Mouse (Mus musculus) kidney, embryonic 15.5 days (tissue): Measurements from ENCODE around the gene Akap7. TPM values are rescaled to one million over a fixed set of nuclear protein-coding genes. Genes with fewer than 3 reads are reported as not detected.

ENCODE experiments used
- ATAC-seq: fragments of 200-750 bp; cut with Nextera tagmentation; replicated peaks from 2 replicates; pipeline ENCODE4 v1.8.0; 2017; ENCODE audit warnings: moderate TSS enrichment; ENCODE audit not compliant: low FRiP score
- H3K27ac ChIP-seq: fragments of 300-500 bp; sonication (generic); 2 replicates; pipeline ENCODE4 v1.5.1; 2015; ENCODE audit warnings: mild to moderate bottlenecking, inconsistent platforms
- H3K27me3 ChIP-seq: fragments of 300-500 bp; sonication (generic); 2 replicates; pipeline ENCODE4 v1.6.1; 2015; ENCODE audit warnings: inconsistent platforms
- H3K36me3 ChIP-seq: fragments of 300-500 bp; sonication (generic); 2 replicates; pipeline ENCODE4 v1.6.1; 2015; ENCODE audit warnings: inconsistent platforms
- H3K4me1 ChIP-seq: fragments of 300-500 bp; sonication (generic); 2 replicates; pipeline ENCODE4 v1.6.1; 2015; ENCODE audit warnings: inconsistent platforms
- H3K4me2 ChIP-seq: fragments of 300-500 bp; sonication (generic); 2 replicates; pipeline ENCODE4 v1.6.1; 2015; ENCODE audit warnings: moderate library complexity, mild to moderate bottlenecking, inconsistent platforms
- H3K4me3 ChIP-seq: fragments of 300-500 bp; sonication (generic); replicated peaks from 2 replicates; pipeline ENCODE4 v1.5.1; 2015; ENCODE audit warnings: mild to moderate bottlenecking, inconsistent platforms
- H3K9ac ChIP-seq: fragments of 300-500 bp; sonication (generic); 2 replicates; pipeline ENCODE4 v1.6.1; 2015; ENCODE audit warnings: mild to moderate bottlenecking, inconsistent platforms
- H3K9me3 ChIP-seq: fragments of 300-500 bp; sonication (generic); replicated peaks from 2 replicates; pipeline ENCODE4 v1.6.1; 2016; ENCODE audit warnings: inconsistent platforms
- WGBS: fragments of 180-500 bp; shearing (Covaris S2); methylation state at CpG from one replicate; pipeline ENCODE4 v1.1.7; 2015; ENCODE audit warnings: mixed read lengths; 5-methylcytosine and 5-hydroxymethylcytosine counted together
- polyA plus RNA-seq: library from polyadenylated mRNA; unstranded; fragments of >200 nt; fragmentation: Nextera tagmentation; extraction: Ambion mirVana; gene quantifications from 2 replicates; pipeline ENCODE4 v1.2.1, GENCODE M21; 2015

Akap7 gene
- polyA plus RNA-seq, 1 experiment from 2014 or later, result 26.7 TPM

GRCm38 (mm10) chr10:25144787-25145761, 162.6 kb downstream of the Akap7 start:
- 0 out of 2 replicates have a peak, but pooled peaks cover under 1% of the 10 kb centered on the region for H3K4me1 ChIP-seq
- no peak overlapping the region for H3K4me3 ChIP-seq
- no peaks in the 10 kb centered on the region for H3K9me3 ChIP-seq
- ATAC-seq, result no peak
- WGBS, result 78% methylated on average over 18 of the region's 18 CpGs
- H3K36me3 ChIP-seq, result no peaks in the 10 kb centered on the region
- no peak overlapping the region for H3K4me2 ChIP-seq
- no peak overlapping the region for H3K9ac ChIP-seq
- H3K27me3 ChIP-seq, result no peaks in the 10 kb centered on the region
- H3K27ac ChIP-seq, result no peak overlapping the region

- 0 out of 2 replicates have a peak, but pooled peaks cover 4% of the 10 kb centered on the region for H3K4me1 ChIP-seq
- H3K4me3 ChIP-seq, result no peak overlapping the region
- H3K27ac ChIP-seq, result no peak overlapping the region
- ATAC-seq, result no peak
- no peaks in the 10 kb centered on the region for H3K27me3 ChIP-seq
- no peak overlapping the region for H3K4me2 ChIP-seq
- no peaks in the 10 kb centered on the region for H3K36me3 ChIP-seq
- WGBS, result 86% methylated on average over 1 of the region's 1 CpGs
- no peaks in the 10 kb centered on the region; the same call in 1 of the 2 replicates for H3K9me3 ChIP-seq
- H3K9ac ChIP-seq, result no peak overlapping the region
Measured at GRCm38 (mm10) chr10:25141781-25142180, 165.9 kb downstream of the Akap7 start.

DNA sequence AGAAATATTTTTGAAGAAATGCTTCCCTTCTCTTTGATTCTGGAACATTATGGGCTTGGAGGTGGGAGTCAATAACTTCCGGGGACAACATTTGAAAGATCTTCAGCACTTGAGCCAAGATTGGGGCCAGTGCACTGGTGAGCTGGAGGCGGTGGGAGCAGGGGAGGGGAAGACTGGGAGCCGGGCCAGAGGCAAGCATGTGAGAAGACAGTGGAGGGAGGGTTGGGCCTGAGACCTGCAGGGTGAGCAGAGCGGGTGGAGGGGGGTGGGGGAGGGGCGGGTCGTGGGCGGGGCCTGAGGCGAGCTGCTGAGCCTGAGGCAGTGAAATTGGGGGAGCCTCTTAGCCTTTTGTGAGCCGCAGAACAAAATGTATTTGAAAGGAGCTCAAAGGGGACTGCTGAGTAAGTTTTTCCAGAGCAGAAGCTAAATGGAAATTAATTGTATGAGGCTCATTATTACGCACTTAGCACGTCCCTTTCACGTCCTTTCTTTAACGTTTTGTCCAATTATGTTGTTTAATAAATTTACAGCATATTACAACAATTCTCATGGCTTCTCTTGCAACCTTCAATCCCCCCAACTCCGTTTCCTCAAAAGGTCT, 167.4 kb downstream of the Akap7 start:
- H3K9me3 ChIP-seq, result no peaks in the 10 kb centered on the region; the same call in 1 of the 2 replicates
- ATAC-seq, result peak; percentile 94
- no peak overlapping the region for H3K4me3 ChIP-seq
- 0 out of 2 replicates have a peak, but pooled peaks cover 4% of the 10 kb centered on the region for H3K4me1 ChIP-seq
- no peaks in the 10 kb centered on the region for H3K36me3 ChIP-seq
- H3K9ac ChIP-seq, result no peak overlapping the region
- 0 out of 2 replicates have a peak overlapping the region, but pooled peaks have one; percentile 3 for H3K4me2 ChIP-seq
- H3K27me3 ChIP-seq, result no peaks in the 10 kb centered on the region
- no peak overlapping the region for H3K27ac ChIP-seq
- 21% methylated on average over 14 of the region's 14 CpGs for WGBS

DNA sequence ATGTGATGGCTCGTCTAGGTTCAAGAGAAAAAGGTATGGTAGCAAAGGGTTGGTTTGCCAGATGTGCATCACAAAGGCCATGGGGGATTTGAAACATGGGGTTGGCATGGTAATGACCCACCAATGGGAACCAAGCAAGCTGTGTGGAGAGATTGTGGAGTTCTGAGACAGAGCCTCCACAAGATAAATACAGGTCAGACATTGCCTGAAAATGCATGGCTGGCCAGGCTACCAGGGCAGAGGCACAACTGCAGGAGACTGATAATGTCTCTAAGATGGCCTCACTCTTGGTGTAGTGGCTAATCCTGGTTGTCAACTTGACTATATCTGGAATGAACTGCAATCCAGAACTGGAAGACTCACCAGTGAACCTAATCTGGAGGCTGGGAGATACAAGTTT, 174.1 kb downstream of the Akap7 start:
- no peaks in the 10 kb centered on the region for H3K27me3 ChIP-seq
- H3K27ac ChIP-seq, result no peak overlapping the region
- H3K36me3 ChIP-seq, result no peaks in the 10 kb centered on the region
- H3K4me1 ChIP-seq, result no peaks in the 10 kb centered on the region
- no peak overlapping the region for H3K9ac ChIP-seq
- H3K4me3 ChIP-seq, result no peak overlapping the region
- no peak for ATAC-seq
- H3K9me3 ChIP-seq, result no peaks in the 10 kb centered on the region
- WGBS, result 83% methylated on average over 1 of the region's 1 CpGs
- H3K4me2 ChIP-seq, result no peak overlapping the region

DNA sequence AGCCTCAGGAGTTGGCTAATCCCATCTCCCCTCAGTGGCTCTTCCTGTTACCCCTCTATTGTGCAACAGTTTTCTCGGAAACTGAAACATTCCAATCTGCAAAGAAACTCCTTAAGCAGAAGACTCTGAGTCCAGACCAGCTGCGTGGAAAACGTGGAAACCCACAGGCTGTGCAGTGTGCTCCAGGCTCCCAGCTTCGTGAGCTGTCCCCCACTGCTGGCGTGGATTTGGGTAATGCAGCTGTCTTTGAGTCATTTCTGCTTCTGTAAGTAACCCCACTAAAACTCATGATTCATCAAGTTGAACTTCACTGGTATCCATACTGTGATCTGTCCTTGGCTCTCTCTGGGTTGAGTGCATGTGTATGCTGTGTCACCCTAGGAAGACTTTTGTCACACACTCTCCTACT, 179.2 kb downstream of the Akap7 start:
- H3K9ac ChIP-seq, result no peak overlapping the region
- WGBS, result 72% methylated on average over 5 of the region's 5 CpGs
- H3K4me2 ChIP-seq, result no peak overlapping the region
- H3K4me3 ChIP-seq, result no peak overlapping the region
- ATAC-seq, result no peak
- H3K9me3 ChIP-seq, result no peaks in the 10 kb centered on the region
- H3K27me3 ChIP-seq, result no peaks in the 10 kb centered on the region
- H3K4me1 ChIP-seq, result no peaks in the 10 kb centered on the region
- no peaks in the 10 kb centered on the region for H3K36me3 ChIP-seq
- H3K27ac ChIP-seq, result no peak overlapping the region

DNA sequence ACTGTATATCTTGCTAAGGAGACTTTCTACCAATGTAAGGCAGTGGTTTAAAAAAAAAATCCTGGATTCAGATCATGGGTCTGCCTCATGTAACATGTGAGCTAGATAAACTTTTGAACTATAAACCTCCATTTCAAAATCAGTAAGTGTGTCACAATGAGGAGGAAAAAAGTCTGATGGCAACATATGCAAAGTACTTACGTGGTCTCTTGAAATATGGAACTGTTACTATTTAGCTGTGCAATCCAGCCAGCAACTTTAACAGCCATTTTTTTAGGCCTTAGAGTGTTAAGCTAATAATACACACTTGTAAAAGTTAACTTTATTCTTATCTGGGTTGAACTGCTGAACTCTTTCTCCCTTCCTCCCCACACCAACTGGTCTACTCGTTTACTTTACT, 181.6 kb downstream of the Akap7 start:
- H3K27ac ChIP-seq, result no peak overlapping the region
- 72% methylated on average over 2 of the region's 2 CpGs for WGBS
- no peak overlapping the region for H3K9ac ChIP-seq
- H3K27me3 ChIP-seq, result no peaks in the 10 kb centered on the region
- H3K4me2 ChIP-seq, result no peak overlapping the region
- H3K4me1 ChIP-seq, result no peaks in the 10 kb centered on the region
- H3K36me3 ChIP-seq, result no peaks in the 10 kb centered on the region
- no peak for ATAC-seq
- H3K9me3 ChIP-seq, result no peaks in the 10 kb centered on the region
- no peak overlapping the region for H3K4me3 ChIP-seq

- no peak for ATAC-seq
- Histone ChIP-seq H3K4me1 (no peaks in the 10 kb centered on the region), H3K27me3 (no peaks in the 10 kb centered on the region), H3K9ac (no peak overlapping the region), H3K36me3 (no peaks in the 10 kb centered on the region), H3K9me3 (no peaks in the 10 kb centered on the region), H3K27ac (no peak overlapping the region), H3K4me3 (no peak overlapping the region), H3K4me2 (no peak overlapping the region)
- WGBS, result 89% methylated on average over 5 of the region's 5 CpGs
Measured at GRCm38 (mm10) chr10:25120871-25121554, 186.7 kb downstream of the Akap7 start.

Other genes starting within 250 kb of the Akap7 start
- 66.5 and 67.7 TPM in 2 replicates for gene Epb41l2, start 51.9 kb upstream of the Akap7 start, polyA plus RNA-seq
- gene Smlr1, start 228.4 kb upstream of the Akap7 start, polyA plus RNA-seq, result 0.22 and 0.93 TPM in 2 replicates